Mouse (Mus musculus) myocyte (in vitro differentiated cells): ENCODE measurements around the gene Prkch.

Source experiments
- CEBPB ChIP-seq: IDR thresholded peaks from 2 replicates; pipeline ENCODE4 v1.6.1; 2011; ENCODE audit warnings: mild to moderate bottlenecking, moderate library complexity; ENCODE audit not compliant: poor library complexity, insufficient read depth, severe bottlenecking
- E2F4 ChIP-seq: IDR thresholded peaks from one replicate; pipeline ENCODE4 v1.6.1; 2011; ENCODE audit warnings: mild to moderate bottlenecking, control low read depth, moderate library complexity; ENCODE audit not compliant: insufficient read depth
- MAX ChIP-seq: IDR thresholded peaks from one replicate; pipeline ENCODE4 v1.6.1; 2011; ENCODE audit warnings: low read depth, mild to moderate bottlenecking, control low read depth
- MYOD1 ChIP-seq, 3 experiments: IDR thresholded peaks; one replicate each; pipeline ENCODE4 v1.6.1; 2011; ENCODE audit warnings: control low read depth in 2 of 3, low read depth in 2 of 3, mild to moderate bottlenecking in 2 of 3, moderate library complexity in 1 of 3; ENCODE audit not compliant: insufficient read length in 2 of 3, control insufficient read depth in 1 of 3
- MYOG ChIP-seq, 3 experiments: IDR thresholded peaks; one replicate each; pipeline ENCODE4 v1.6.1; 2011; ENCODE audit warnings: control low read depth in 2 of 3, low read depth in 2 of 3, mild to moderate bottlenecking in 2 of 3; ENCODE audit not compliant: insufficient read length in 2 of 3, control insufficient read depth in 1 of 3, insufficient read depth in 1 of 3
- POLR2A ChIP-seq: IDR thresholded peaks from one replicate; pipeline ENCODE4 v1.6.1; 2011; ENCODE audit warnings: low read depth, mild to moderate bottlenecking, control low read depth, moderate library complexity; ENCODE audit not compliant: insufficient read length
- POLR2AphosphoS2 ChIP-seq: IDR thresholded peaks from one replicate; pipeline ENCODE4 v1.6.1; 2011; ENCODE audit warnings: low read depth, control low read depth; ENCODE audit not compliant: insufficient read length
- REST ChIP-seq: IDR thresholded peaks from one replicate; pipeline ENCODE4 v1.6.1; 2011; ENCODE audit warnings: mild to moderate bottlenecking, control low read depth, moderate library complexity; ENCODE audit not compliant: insufficient read depth, insufficient read length
- SRF ChIP-seq: IDR thresholded peaks from one replicate; pipeline ENCODE4 v1.6.1; 2011; ENCODE audit warnings: low read depth; ENCODE audit not compliant: control insufficient read depth, insufficient read length
- TCF12 ChIP-seq: IDR thresholded peaks from one replicate; pipeline ENCODE4 v1.6.1; 2011; ENCODE audit warnings: mild to moderate bottlenecking, control low read depth; ENCODE audit not compliant: poor library complexity, insufficient read depth, severe bottlenecking
- TCF3 ChIP-seq: IDR thresholded peaks from one replicate; pipeline ENCODE4 v1.6.1; 2011; ENCODE audit warnings: low read depth, control low read depth; ENCODE audit not compliant: insufficient read length
- USF1 ChIP-seq: IDR thresholded peaks from one replicate; pipeline ENCODE4 v1.6.1; 2011; ENCODE audit warnings: low read depth, mild to moderate bottlenecking, control low read depth, moderate library complexity

GRCm38 (mm10) chr12:73794151-73794883, 209.7 kb downstream of the Prkch start:
- peak in 2 of 3 experiments; percentile 36 to 65 for TF ChIP-seq MYOG (IDR thresholded peaks at IDR 0.05; ENCODE audit: control insufficient read depth in 1 of 3, insufficient read depth in 1 of 3, insufficient read length in 2 of 3, low read depth in 2 of 3)
- TF ChIP-seq POLR2A, result no peak
- no peak for TF ChIP-seq MAX
- TF ChIP-seq TCF12, result no peak
- 0 out of 2 replicates have a peak, but pooled peaks have one; percentile 32 for TF ChIP-seq CEBPB
- no peak for TF ChIP-seq E2F4
- TF ChIP-seq TCF3, result no peak
- no peak for TF ChIP-seq USF1
- no peak for TF ChIP-seq POLR2AphosphoS2
- TF ChIP-seq MYOD1 (IDR thresholded peaks at IDR 0.05; ENCODE audit: control insufficient read depth in 1 of 3, insufficient read length in 2 of 3, low read depth in 2 of 3), result peak in 1 of 3 experiments; percentile 37
- TF ChIP-seq SRF, result no peak
- no peak for TF ChIP-seq REST
